Mouse (Mus musculus): Measurements from ENCODE around the gene Slc38a6. TPM values are rescaled to one million over a fixed set of nuclear protein-coding genes. Genes with fewer than 3 reads are reported as not detected.

Gene Slc38a6
- total and polyA plus RNA-seq, 3 experiments, result 7.0 to 15.4 (median 10.2) TPM

DNA sequence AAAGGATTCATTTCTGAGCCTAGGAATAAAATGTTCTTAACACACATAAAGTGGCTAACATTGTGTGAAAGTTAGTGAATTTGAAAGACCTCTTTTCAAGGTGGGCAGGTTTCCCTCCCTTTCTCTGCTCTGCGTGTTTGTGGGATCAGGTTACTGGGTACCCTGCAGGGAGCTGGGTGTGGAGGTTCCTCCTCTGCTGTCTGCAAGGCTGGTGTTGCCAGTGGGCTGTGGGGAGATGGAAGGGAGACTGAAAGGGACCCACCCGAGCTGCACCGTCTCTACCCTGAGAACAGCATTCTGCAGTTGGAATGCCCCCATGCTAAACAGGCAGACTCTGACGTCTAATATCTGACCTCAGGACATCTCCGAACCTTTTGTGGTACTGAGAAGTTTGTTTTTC lies 70.7 kb downstream of the Slc38a6 start:
- no peaks in the 10 kb centered on the region for H3K79me2 ChIP-seq (replicated peaks; ENCODE audit: control insufficient read depth, extremely low read depth, insufficient read depth, poor library complexity, severe bottlenecking)
- no peak overlapping the region for H3K4me3 ChIP-seq (replicated peaks in 1 of 3; ENCODE audit: low read depth in 2 of 3, low read length in 2 of 3, poor library complexity in 1 of 3)
- in situ Hi-C loops (cut with MboI; ENCODE audit: low pct_ligation_motif_present, low pct_unique_long_range_greater_than_20kb, low sequenced_read_pairs), result no loop called here

DNA sequence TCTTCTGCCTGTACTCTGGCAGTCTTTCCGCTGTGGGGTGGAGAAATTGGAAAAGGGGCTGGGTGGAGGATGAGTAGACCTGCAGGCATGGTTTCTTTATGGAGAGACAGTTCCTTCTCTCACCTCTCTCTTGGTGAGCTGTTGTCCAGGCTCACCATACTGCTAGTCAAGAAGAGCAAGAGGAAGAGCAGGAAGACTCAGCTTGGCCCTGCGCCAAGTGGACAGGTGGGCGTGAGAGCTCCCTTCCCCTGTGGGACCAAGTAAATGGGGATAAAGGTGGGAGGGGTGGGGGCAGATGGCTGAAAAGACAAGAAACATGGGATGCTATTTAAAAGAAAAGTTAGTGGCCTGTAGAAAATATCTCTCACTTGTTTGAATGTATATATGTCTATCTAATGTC lies 71.2 kb downstream of the Slc38a6 start:
- no peaks in the 10 kb centered on the region for H3K79me2 ChIP-seq (replicated peaks; ENCODE audit: control insufficient read depth, extremely low read depth, insufficient read depth, poor library complexity, severe bottlenecking)
- dilution Hi-C loops (cut with MboI; ENCODE audit: extremely low pct_ligation_motif_present, extremely low pct_unique_long_range_greater_than_20kb, low sequenced_read_pairs) (no loop called here), in situ Hi-C loops (cut with MboI; ENCODE audit: low pct_ligation_motif_present, low pct_unique_long_range_greater_than_20kb, low sequenced_read_pairs) (no loop called here)
- H3K4me1 ChIP-seq (ENCODE audit: control insufficient read depth in 1 of 2, insufficient read depth in 2 of 2), result peaks cover 7 to 38% of the 10 kb centered on the region in 2 experiments; a peak in 3 of 4 replicates
- peaks cover 2 to 33% of the 10 kb centered on the region in 2 experiments for H3K36me3 ChIP-seq (replicated peaks in 1 of 2; ENCODE audit: control insufficient read depth in 1 of 2, insufficient read depth in 1 of 2, low read length in 1 of 2)
- no peaks in the 10 kb centered on the region for H3K27me3 ChIP-seq (replicated peaks)
- TF ChIP-seq USF1 (IDR thresholded peaks at IDR 0.05; ENCODE audit: low read depth, low read length), result no peak
- no peak overlapping the region for H3K4me2 ChIP-seq (ENCODE audit: insufficient read depth, low read depth, poor library complexity, severe bottlenecking)
- H3K9me3 ChIP-seq (replicated peaks; ENCODE audit: low read length), result no peaks in the 10 kb centered on the region
- no peak overlapping the region for H3K4me3 ChIP-seq (replicated peaks in 1 of 3; ENCODE audit: low read depth in 2 of 3, low read length in 2 of 3, poor library complexity in 1 of 3)
- no peak for DNase-seq (ENCODE audit: extremely low read depth)
- no peak overlapping the region for H3K27ac ChIP-seq (ENCODE audit: insufficient read depth, low read depth)
- H3K9ac ChIP-seq (ENCODE audit: insufficient read depth, low read depth), result no peak overlapping the region

More for the DNA sequence above, 70.7 kb downstream of the Slc38a6 start:
- H3K27me3 ChIP-seq (replicated peaks), result no peaks in the 10 kb centered on the region
- TF ChIP-seq E2F4 (IDR thresholded peaks at IDR 0.05; ENCODE audit: insufficient replicate concordance, low read depth, low read length) (no peak), MAZ (IDR thresholded peaks at IDR 0.05; ENCODE audit: low read depth, low read length) (no peak), ELF1 (IDR thresholded peaks at IDR 0.05; ENCODE audit: low read depth, low read length) (no peak), TBP (conservative IDR thresholded peaks at IDR 0.05; ENCODE audit: low read depth, low read length) (no peak), ZNF384 (IDR thresholded peaks at IDR 0.05; ENCODE audit: low read depth, low read length) (no peak), HCFC1 (IDR thresholded peaks at IDR 0.05; ENCODE audit: low read depth, low read length) (no peak), NRF1 (IDR thresholded peaks at IDR 0.05; ENCODE audit: low read depth, low read length) (no peak), JUN (IDR thresholded peaks at IDR 0.05; ENCODE audit: insufficient read depth, low read depth, low read length) (no peak), SMC3 (IDR thresholded peaks at IDR 0.05; ENCODE audit: low read depth, low read length) (no peak), EP300 (IDR thresholded peaks at IDR 0.05; ENCODE audit: low read length) (no peak), RAD21 (IDR thresholded peaks at IDR 0.05; ENCODE audit: low read depth, low read length) (no peak), ETS1 (conservative IDR thresholded peaks at IDR 0.05; ENCODE audit: low read depth, low read length) (no peak), USF2 (conservative IDR thresholded peaks at IDR 0.05; ENCODE audit: low read depth, low read length) (no peak), NELFE (IDR thresholded peaks at IDR 0.05; ENCODE audit: low read depth, low read length) (no peak)
- DNase-seq (ENCODE audit: extremely low read depth), result no peak
- H3K36me3 ChIP-seq (replicated peaks in 1 of 2; ENCODE audit: control insufficient read depth in 1 of 2, insufficient read depth in 1 of 2, low read length in 1 of 2), result peaks cover 2 to 34% of the 10 kb centered on the region in 2 experiments
- H3K4me2 ChIP-seq (ENCODE audit: insufficient read depth, low read depth, poor library complexity, severe bottlenecking), result no peak overlapping the region
- no peak overlapping the region for H3K9ac ChIP-seq (ENCODE audit: insufficient read depth, low read depth)
- H3K9me3 ChIP-seq (replicated peaks; ENCODE audit: low read length), result no peaks in the 10 kb centered on the region
- no peak overlapping the region for H3K27ac ChIP-seq (ENCODE audit: insufficient read depth, low read depth)
- dilution Hi-C loops (cut with MboI; ENCODE audit: extremely low pct_ligation_motif_present, extremely low pct_unique_long_range_greater_than_20kb, low sequenced_read_pairs), result no loop called here
- peaks cover 7 to 38% of the 10 kb centered on the region in 2 experiments; a peak in 3 of 4 replicates for H3K4me1 ChIP-seq (ENCODE audit: control insufficient read depth in 1 of 2, insufficient read depth in 2 of 2)
